Mouse (Mus musculus) Muller cell, postnatal 12 days (primary cell): ENCODE results near the gene Zrsr1.

Source experiments
- DNase-seq: peaks from one replicate; pipeline ENCODE4 v3.0.0-alpha.2; 2015; ENCODE audit errors: inconsistent ontology term

Zrsr1 gene

DNA sequence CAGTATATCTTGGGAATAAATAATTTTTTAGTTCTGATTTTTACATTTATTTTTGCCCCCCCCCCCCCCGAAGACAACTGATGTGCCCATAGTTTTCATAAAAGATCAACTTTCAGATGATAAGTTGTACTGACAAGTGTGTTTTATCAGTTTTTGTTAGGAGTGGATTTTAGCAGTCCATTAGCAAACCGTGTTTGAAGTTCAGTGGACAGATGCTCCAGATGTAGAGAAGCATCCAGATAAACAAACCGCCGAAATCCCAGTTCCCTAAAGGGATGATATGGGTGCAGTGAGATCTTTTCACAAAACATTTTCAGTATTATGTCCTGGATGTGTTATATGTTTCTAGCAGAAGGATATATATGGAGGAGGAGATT lies 37.0 kb downstream of the Zrsr1 start:
- DNase-seq: no peak

DNA sequence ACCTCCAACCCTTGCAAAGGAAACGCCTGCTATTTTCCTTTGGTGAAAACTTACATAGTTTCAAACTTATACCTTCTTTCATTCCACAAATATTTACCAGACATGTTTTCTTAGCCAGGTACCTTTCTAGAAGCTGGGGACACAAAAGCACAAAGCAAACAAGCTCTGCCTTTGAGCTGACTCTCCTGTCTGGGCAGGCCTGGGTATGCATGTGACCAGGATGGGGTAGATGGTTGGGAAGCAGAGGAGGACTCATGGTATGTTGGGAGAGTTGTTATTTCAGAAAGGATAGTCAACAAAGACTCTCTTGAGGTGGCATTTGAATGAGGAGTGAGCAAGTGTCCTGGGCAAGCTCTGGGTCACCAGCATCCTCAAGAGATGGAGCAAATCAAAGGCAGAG lies 41.3 kb downstream of the Zrsr1 start:
- no peak for DNase-seq

DNA sequence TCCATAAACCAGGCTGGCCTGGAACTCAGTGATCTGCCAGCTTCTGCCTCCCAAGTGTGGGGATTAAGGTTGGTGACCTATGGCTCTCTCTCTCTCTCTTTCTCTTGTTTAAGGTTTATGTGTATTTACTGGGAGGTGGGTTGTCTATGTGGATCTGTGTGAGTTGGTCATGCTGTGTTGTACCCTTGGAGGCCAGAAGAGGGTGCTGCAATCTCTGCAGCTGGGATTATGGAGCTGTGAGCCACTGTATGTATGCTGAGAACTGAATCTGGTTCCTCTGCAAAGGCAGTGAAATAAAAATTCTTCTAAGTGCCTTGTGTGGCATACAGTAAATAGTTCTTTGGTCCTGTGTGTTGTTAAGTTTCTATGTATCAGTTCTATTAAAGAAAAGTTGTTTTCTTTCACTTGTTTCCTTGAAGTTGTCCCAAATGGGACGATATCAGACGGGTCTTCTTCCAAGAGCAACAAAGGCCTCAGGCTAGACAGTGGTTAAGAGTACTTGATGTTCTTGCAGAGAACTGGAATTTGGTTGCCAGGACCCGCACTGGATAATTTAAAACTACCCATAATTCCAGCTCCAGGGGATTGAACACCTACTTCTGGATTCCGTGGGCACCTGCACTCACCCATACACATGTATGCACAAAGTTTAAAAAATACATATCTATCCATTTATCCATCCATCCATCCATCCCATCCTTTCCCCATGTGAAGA lies 41.9 kb downstream of the Zrsr1 start:
- DNase-seq: no peak

DNA sequence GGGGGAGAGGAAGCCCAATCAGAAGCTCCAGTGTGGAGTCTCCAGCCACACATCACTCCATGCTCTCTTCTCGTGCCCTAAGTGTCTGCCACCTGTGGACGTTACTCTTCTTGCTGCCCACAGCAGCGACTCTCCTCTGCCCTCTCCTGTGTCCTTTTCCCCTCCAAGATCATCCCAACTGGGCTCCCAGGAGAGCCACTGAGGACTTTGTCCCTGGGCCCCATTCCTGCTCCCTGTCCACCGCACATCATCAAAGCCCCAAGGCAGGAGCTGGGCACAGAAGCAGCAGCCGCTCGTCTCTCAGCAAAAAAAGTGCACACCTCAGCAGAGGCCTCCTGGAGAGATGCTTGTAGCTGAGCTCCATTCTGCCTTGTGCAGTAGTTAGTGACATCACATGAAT lies 43.2 kb downstream of the Zrsr1 start:
- DNase-seq: no peak

DNA sequence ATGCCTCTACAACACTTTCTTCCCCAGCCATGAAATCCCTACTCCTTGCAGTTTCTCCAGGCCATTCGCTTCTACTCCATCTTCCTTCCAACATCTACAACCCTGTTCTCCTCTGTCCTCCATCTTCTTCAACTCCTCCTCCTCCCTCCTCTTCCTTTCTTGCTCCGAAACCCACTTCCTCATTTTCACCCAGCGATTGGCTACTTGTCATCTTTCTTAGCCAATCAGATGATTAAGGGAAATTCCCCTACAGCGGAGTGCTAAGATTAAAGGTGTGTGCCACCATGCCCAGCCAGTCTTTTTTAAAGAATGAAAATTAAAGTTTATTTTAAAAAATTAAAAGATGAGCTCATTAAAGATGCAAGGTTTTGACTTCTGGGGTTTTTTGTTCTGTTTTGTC lies 46.1 kb downstream of the Zrsr1 start:
- DNase-seq: no peak

DNA sequence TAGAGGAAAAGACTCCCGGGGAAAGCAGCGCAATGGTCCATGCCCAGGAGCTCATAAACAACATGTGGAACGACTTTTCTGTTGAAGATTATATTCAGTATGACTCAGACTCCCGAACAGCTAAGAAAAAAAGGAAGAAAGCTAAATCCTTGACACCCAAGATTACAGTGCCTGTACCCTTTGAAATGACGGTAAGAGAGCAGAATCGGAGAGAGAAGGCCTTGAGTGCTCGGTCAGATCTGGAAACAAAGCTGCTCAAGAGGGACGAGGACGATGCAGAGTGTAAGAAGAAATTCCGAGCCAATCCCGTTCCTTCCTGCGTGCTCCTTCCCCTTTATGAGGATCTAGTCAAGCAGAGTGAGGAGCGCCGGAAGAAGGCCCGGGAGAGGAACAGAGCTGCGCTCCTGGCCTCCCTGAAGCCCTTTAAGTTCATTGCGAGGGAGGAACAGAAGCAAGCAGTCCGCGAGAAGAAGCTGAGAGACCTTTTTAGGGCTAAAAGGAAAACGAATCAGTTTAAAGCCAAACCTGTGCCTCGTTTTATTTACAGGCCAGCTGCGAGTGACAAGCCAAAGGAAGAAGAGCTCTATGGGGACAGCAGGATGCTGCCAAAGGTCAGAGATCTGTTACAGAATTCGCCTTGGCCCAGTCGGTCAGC lies 48.4 kb downstream of the Zrsr1 start:
- DNase-seq: no peak

DNA sequence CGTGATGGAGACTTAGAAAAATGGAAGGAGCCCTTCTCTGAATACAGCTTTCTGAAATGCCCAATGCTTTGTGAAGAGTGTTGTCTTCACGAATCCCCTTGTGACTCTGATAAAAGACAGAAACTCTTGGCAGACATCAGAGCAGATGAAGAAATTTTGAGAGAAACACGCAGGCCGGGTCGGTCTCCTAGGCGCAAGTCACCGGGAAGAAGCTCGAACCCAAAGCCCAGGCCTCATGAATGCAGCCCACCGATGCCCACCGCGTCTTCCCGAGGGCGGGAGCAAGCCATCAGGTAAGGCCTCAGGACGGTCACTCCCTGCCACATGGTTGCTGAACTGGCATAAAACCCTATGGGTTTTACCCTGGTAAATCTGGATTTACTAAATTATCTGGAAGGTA lies 49.0 kb downstream of the Zrsr1 start:
- no peak for DNase-seq

DNA sequence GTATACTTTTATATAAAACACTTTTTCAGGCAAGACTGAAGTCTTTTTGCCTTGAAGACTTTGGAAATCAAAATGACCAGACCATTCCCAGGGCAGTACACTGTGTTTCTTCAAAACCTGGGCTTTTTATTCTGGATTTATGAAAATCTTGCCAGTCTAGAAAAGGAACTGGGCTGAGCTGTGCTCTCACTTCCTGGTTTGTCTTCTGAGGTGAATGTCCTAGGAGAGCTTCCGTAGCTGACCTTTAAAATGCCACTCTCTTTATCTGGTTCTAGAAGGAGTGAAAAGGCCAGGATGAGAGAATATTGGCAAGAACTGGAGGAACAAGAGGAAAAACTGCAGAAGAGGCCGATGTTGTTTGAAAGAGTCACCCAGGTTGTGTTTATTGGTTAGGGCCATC lies 51.4 kb downstream of the Zrsr1 start:
- no peak for DNase-seq

DNA sequence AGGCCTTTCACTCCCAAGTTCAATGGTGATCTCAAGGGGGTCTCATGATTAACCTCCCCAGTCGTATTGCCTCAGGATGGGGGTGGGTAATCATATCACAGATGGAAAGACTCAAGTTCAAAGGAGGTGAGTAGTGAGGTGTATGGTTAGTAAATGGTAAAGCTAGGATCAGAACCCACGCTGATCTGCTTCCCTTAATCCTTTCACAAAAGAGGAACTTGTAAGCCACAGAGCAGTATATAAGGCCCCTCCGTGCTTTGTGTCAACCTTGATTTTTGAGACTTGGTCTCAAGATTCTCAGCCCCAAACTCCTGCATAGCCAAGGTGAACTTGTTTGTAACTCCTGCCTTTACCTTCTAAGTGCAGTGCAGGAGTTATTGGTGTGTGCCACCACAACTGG lies 52.4 kb downstream of the Zrsr1 start:
- DNase-seq: no peak
